Mouse (Mus musculus): ENCODE results near the gene Pga5. TPM values are rescaled to one million over a fixed set of nuclear protein-coding genes. Genes with fewer than 3 reads are reported as not detected.

Pga5 gene
- total and polyA plus RNA-seq, 3 experiments, result 0.08 TPM; not detected in 2

GRCm38 (mm10) chr19:10707087-10707875, 29.4 kb upstream of the Pga5 start:
- dilution Hi-C loops (cut with MboI; ENCODE audit: extremely low pct_ligation_motif_present, extremely low pct_unique_long_range_greater_than_20kb, low sequenced_read_pairs) (no loop called here), in situ Hi-C loops (cut with MboI; ENCODE audit: low pct_ligation_motif_present, low pct_unique_long_range_greater_than_20kb, low sequenced_read_pairs) (loop anchor here (5.0 kb wide), 1 partner anchor 35 kb away; no protein-coding TSS in a partner anchor)
- Histone ChIP-seq H3K4me1 (ENCODE audit: control insufficient read depth in 1 of 2, insufficient read depth in 2 of 2) (peaks cover 7 to 26% of the 10 kb centered on the region in 2 experiments; a peak in 3 of 4 replicates), H3K9ac (ENCODE audit: insufficient read depth, low read depth) (no peak overlapping the region), H3K79me2 (replicated peaks; ENCODE audit: control insufficient read depth, extremely low read depth, insufficient read depth, poor library complexity, severe bottlenecking) (peaks cover 4% of the 10 kb centered on the region), H3K27ac (ENCODE audit: insufficient read depth, low read depth) (no peak overlapping the region), H3K36me3 (replicated peaks in 1 of 2; ENCODE audit: control insufficient read depth in 1 of 2, insufficient read depth in 1 of 2, low read length in 1 of 2) (peaks cover 36 to 82% of the 10 kb centered on the region in 2 experiments), H3K27me3 (replicated peaks) (no peaks in the 10 kb centered on the region), H3K4me2 (ENCODE audit: insufficient read depth, low read depth, poor library complexity, severe bottlenecking) (no peak overlapping the region), H3K9me3 (replicated peaks; ENCODE audit: low read length) (no peaks in the 10 kb centered on the region), H3K4me3 (replicated peaks in 1 of 3; ENCODE audit: low read depth in 2 of 3, low read length in 2 of 3, poor library complexity in 1 of 3) (no peak overlapping the region)
- no peak for DNase-seq (ENCODE audit: extremely low read depth)
- TF ChIP-seq ZC3H11A (IDR thresholded peaks at IDR 0.05; ENCODE audit: low read depth, low read length) (no peak), MAFK (IDR thresholded peaks at IDR 0.05; ENCODE audit: insufficient replicate concordance, low read length) (no peak), NRF1 (IDR thresholded peaks at IDR 0.05; ENCODE audit: low read depth, low read length) (no peak), GABPA (IDR thresholded peaks at IDR 0.05; ENCODE audit: insufficient replicate concordance, low read depth, low read length) (no peak), SIN3A (IDR thresholded peaks at IDR 0.05; ENCODE audit: low read length) (no peak), CHD1 (IDR thresholded peaks at IDR 0.05; ENCODE audit: low read depth, low read length) (no peak), MAX (IDR thresholded peaks at IDR 0.05; ENCODE audit: low read length) (no peak), TCF12 (IDR thresholded peaks at IDR 0.05; ENCODE audit: low read depth, low read length) (no peak), ZNF384 (IDR thresholded peaks at IDR 0.05; ENCODE audit: low read depth, low read length) (no peak), SMC3 (IDR thresholded peaks at IDR 0.05; ENCODE audit: low read depth, low read length) (no peak), NELFE (IDR thresholded peaks at IDR 0.05; ENCODE audit: low read depth, low read length) (no peak)

- H3K27ac ChIP-seq (ENCODE audit: insufficient read depth, low read depth), result no peak overlapping the region
- TF ChIP-seq ZNF384 (IDR thresholded peaks at IDR 0.05; ENCODE audit: low read depth, low read length) (no peak), TBP (conservative IDR thresholded peaks at IDR 0.05; ENCODE audit: low read depth, low read length) (no peak), MXI1 (IDR thresholded peaks at IDR 0.05; ENCODE audit: low read depth, low read length) (no peak), PAX5 (IDR thresholded peaks at IDR 0.05; ENCODE audit: low read length) (no peak), POLR2AphosphoS2 (IDR thresholded peaks at IDR 0.05; ENCODE audit: low read depth, low read length) (no peak), CTCF (conservative IDR thresholded peaks at IDR 0.05 in 1 of 2, IDR thresholded peaks at IDR 0.05 in 1 of 2; ENCODE audit: low read depth in 2 of 2, low read length in 2 of 2) (no peak), CHD1 (IDR thresholded peaks at IDR 0.05; ENCODE audit: low read depth, low read length) (no peak), MAX (IDR thresholded peaks at IDR 0.05; ENCODE audit: low read length) (no peak), KAT2A (IDR thresholded peaks at IDR 0.05; ENCODE audit: insufficient replicate concordance, low read length) (no peak), RCOR1 (conservative IDR thresholded peaks at IDR 0.05; ENCODE audit: low read depth, low read length) (no peak), MEF2A (IDR thresholded peaks at IDR 0.05; ENCODE audit: borderline replicate concordance, low read depth, low read length) (no peak), POLR2A (IDR thresholded peaks at IDR 0.05; ENCODE audit: low read depth, low read length) (no peak), NELFE (IDR thresholded peaks at IDR 0.05; ENCODE audit: low read depth, low read length) (no peak), UBTF (IDR thresholded peaks at IDR 0.05; ENCODE audit: low read depth, low read length) (no peak), ELF1 (IDR thresholded peaks at IDR 0.05; ENCODE audit: low read depth, low read length) (no peak), USF1 (IDR thresholded peaks at IDR 0.05; ENCODE audit: low read depth, low read length) (no peak), GABPA (IDR thresholded peaks at IDR 0.05; ENCODE audit: insufficient replicate concordance, low read depth, low read length) (no peak)
- in situ Hi-C loops (cut with MboI; ENCODE audit: low pct_ligation_motif_present, low pct_unique_long_range_greater_than_20kb, low sequenced_read_pairs), result no loop called here
These were observed 25.6 kb upstream of the Pga5 start for GRCm38 (mm10) chr19:10703470-10703869.

More at GRCm38 (mm10) chr19:10703470-10703869, 25.6 kb upstream of the Pga5 start:
- H3K9ac ChIP-seq (ENCODE audit: insufficient read depth, low read depth), result no peak overlapping the region
- dilution Hi-C loops (cut with MboI; ENCODE audit: extremely low pct_ligation_motif_present, extremely low pct_unique_long_range_greater_than_20kb, low sequenced_read_pairs), result no loop called here
- H3K4me2 ChIP-seq (ENCODE audit: insufficient read depth, low read depth, poor library complexity, severe bottlenecking), result no peak overlapping the region
- peaks cover 16% of the 10 kb centered on the region for H3K79me2 ChIP-seq (replicated peaks; ENCODE audit: control insufficient read depth, extremely low read depth, insufficient read depth, poor library complexity, severe bottlenecking)
- H3K4me3 ChIP-seq (replicated peaks in 1 of 3; ENCODE audit: low read depth in 2 of 3, low read length in 2 of 3, poor library complexity in 1 of 3), result no peak overlapping the region
- H3K4me1 ChIP-seq (ENCODE audit: control insufficient read depth in 1 of 2, insufficient read depth in 2 of 2), result peaks cover 0 to 50% of the 10 kb centered on the region in 2 experiments; a peak in 2 of 4 replicates
- no peaks in the 10 kb centered on the region for H3K27me3 ChIP-seq (replicated peaks)
- peaks cover 16 to 70% of the 10 kb centered on the region in 2 experiments for H3K36me3 ChIP-seq (replicated peaks in 1 of 2; ENCODE audit: control insufficient read depth in 1 of 2, insufficient read depth in 1 of 2, low read length in 1 of 2)
- DNase-seq (ENCODE audit: extremely low read depth), result no peak
- no peaks in the 10 kb centered on the region for H3K9me3 ChIP-seq (replicated peaks; ENCODE audit: low read length)

Measured in CH12.LX (cell line).